Mouse (Mus musculus): ENCODE results near the gene Zfp592. TPM values are rescaled to one million over a fixed set of nuclear protein-coding genes. Genes with fewer than 3 reads are reported as not detected.

Zfp592 gene
- polyA plus RNA-seq, 1 experiment: 26.5 TPM

DNA sequence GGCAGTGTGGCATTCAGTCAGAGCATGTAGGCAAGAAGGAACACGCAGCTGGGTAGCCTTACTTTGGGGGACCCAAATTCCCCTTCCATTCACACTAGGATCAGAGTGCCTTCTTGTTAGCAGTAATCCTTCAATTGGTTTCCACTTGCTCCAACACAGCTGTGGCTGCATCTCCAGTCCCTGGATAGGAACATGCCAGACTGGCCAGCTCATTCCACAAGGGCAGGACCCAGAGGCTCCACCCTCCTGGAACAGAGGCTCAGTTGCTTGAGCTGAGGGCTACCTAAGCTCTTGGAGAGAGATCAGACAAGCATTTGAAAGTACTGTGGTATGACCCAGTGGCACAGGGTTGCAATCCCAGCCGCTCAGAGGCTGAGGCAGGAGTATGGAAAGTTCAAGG lies 55.0 kb downstream of the Zfp592 start:
- TF ChIP-seq POLR2A (IDR thresholded peaks at IDR 0.05; ENCODE audit: low read depth, low read length) (no peak), CTCF (IDR thresholded peaks at IDR 0.05; ENCODE audit: borderline replicate concordance, insufficient read depth, low read length) (no peak)
- Histone ChIP-seq H3K27ac (ENCODE audit: insufficient read depth, low read length) (no peak overlapping the region), H3K4me1 (ENCODE audit: control insufficient read depth, insufficient read depth, low read length) (no peaks in the 10 kb centered on the region; the same call in 1 of the 2 replicates), H3K4me3 (ENCODE audit: insufficient read depth, low read length) (no peak overlapping the region)

DNA sequence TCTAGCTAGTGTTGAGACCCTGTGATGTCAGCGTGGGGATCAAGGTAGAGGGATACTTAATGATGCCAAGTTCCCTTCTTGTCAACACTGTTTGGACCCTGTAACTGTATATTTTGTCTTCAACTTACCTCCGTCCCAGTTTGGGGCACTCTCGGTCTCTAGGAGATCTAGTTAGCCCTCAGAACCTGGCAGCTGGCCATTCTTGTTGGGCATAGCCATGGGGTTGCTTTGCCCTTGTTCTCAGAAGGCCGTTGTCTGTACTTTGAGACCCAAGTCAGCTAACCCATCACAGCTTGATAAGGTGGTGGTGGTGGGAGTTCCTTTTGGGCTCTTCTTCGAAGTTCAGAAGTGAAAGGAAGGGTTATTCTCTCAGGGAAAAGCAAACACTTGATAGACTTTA lies 56.5 kb downstream of the Zfp592 start:
- TF ChIP-seq CTCF (IDR thresholded peaks at IDR 0.05; ENCODE audit: borderline replicate concordance, insufficient read depth, low read length) (no peak), POLR2A (IDR thresholded peaks at IDR 0.05; ENCODE audit: low read depth, low read length) (no peak)
- Histone ChIP-seq H3K27ac (ENCODE audit: insufficient read depth, low read length) (no peak overlapping the region), H3K4me3 (ENCODE audit: insufficient read depth, low read length) (no peak overlapping the region), H3K4me1 (ENCODE audit: control insufficient read depth, insufficient read depth, low read length) (no peaks in the 10 kb centered on the region; the same call in 1 of the 2 replicates)

DNA sequence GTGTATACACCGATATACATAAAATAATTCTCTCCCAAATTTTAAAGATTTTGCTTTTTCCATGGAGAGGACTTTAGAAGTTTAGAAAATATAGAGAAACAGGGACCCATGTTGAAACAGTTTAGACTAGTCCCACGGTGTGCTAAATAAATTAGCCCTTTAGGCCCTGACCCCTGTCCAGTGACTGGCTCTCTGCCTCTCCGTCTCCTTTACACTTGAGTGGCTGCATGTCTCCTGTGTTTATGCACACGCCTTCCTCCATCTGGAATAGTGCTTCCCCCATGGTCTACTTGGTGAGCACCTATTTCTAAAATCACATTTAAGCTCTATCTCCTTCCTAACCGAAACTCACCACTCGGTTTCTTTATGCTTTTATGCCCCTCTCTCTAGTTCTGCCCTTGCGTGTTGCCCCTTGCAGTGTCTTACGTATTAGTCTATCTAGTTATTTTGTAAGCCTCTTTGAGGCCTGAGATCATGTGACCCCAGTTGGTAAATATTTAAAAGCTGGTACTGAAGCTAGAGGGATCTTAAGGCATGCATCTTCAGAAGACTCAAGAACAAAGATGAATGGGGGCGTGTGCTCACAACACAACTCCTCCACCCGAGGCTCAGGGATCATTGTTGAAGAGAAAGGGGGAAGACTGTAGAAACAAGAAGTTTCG lies 62.4 kb downstream of the Zfp592 start:
- no peaks in the 10 kb centered on the region for H3K4me1 ChIP-seq (ENCODE audit: control insufficient read depth, insufficient read depth, low read length)
- H3K4me3 ChIP-seq (ENCODE audit: insufficient read depth, low read length): no peak overlapping the region
- no peak for TF ChIP-seq POLR2A (IDR thresholded peaks at IDR 0.05; ENCODE audit: low read depth, low read length)
- TF ChIP-seq CTCF (IDR thresholded peaks at IDR 0.05; ENCODE audit: borderline replicate concordance, insufficient read depth, low read length): no peak
- no peak overlapping the region for H3K27ac ChIP-seq (ENCODE audit: insufficient read depth, low read length)

DNA sequence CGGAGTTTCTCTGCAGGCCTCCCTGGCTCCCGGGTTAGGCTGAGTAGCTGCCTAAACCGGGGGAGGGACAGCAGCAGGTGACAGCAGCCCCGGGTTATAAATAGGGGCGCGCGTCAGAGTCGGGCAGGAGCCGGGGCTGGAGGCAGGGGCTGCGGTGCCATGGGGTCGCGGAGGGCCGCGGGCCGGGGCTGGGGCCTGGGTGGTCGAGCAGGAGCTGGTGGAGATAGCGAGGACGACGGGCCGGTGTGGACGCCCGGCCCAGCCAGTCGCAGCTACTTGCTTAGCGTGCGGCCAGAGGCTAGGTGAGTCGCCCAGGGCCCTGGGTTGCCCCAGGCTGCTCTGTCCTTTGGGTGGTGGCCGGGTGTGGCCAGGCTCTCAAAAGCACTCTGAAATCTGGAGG lies 64.0 kb downstream of the Zfp592 start, which contains the start of gene Alpk3:
TSS of gene Alpk3 (plus strand) at position 130 of the 400 bp plus-strand sequence.
- no peak within 1 kb of the TSS for H3K27ac ChIP-seq (ENCODE audit: insufficient read depth, low read length)
- H3K4me1 ChIP-seq (ENCODE audit: control insufficient read depth, insufficient read depth, low read length): no peaks in the 10 kb centered on the region
- no peak for TF ChIP-seq CTCF (IDR thresholded peaks at IDR 0.05; ENCODE audit: borderline replicate concordance, insufficient read depth, low read length)
- no peak for TF ChIP-seq POLR2A (IDR thresholded peaks at IDR 0.05; ENCODE audit: low read depth, low read length)
- no peak within 1 kb of the TSS for H3K4me3 ChIP-seq (ENCODE audit: insufficient read depth, low read length)

DNA sequence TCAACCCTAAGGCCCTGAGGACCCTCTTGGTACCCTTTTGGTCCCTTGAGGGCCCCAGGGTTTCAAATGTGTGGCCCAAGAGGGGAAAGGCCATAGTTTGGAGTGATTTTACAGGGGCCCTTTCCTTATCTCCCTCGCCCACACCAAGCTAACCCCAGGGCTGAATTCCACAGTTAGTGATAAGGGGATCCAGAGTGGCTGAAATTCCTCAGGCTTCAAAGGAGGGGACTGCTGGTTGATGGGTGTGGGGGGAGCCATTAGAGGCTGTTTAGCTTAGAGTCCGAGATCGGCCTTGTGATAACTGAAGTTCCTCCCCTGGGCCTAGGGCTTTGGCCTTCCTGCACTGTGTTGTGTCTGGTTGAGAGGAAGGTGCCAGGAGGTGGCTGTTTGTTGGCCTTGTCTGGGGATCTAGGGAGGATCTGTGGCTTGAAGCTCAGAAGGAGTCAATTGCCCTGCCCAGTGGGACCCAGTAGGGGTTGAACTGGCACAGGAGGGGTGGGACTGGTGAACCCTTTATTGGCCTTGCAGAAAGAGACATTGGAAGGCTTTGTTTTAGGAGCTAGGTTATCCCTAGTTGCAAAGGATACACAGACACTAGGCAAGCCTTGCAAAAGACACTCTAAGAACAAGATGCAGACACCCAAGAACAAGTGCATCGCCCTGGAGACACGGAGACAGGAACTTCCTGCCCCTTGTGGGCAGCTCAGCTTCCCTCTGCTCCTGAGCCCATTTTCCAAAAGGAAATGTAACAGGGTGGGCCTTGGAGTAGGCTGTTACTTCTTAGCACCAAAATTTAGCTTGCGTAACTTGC lies 64.6 kb downstream of the Zfp592 start:
- no peak overlapping the region for H3K27ac ChIP-seq (ENCODE audit: insufficient read depth, low read length)

DNA sequence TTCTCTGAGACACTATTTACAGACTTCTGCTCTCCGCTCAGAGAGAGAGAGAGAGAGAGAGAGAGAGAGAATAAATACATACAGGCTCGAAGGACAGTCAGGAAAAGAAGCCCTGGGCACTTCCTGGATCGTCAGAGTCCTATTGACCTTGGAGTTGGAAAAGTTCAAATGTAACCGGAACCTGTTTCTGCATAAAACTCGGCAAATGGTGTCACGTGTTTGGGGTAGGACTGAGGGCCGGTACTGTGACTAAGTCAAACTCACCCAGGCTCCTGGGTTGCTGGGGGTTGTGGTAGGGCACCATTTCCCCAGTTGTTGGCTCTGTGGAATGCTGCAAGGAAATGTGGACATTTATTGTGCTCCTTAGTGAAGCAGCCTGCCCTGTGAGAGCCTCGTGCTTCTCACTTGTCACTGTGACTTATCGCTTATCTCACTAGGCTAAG lies 65.3 kb downstream of the Zfp592 start:
- TF ChIP-seq CTCF (IDR thresholded peaks at IDR 0.05; ENCODE audit: borderline replicate concordance, insufficient read depth, low read length) (no peak), POLR2A (IDR thresholded peaks at IDR 0.05; ENCODE audit: low read depth, low read length) (no peak)
- Histone ChIP-seq H3K4me1 (ENCODE audit: control insufficient read depth, insufficient read depth, low read length) (no peaks in the 10 kb centered on the region), H3K4me3 (ENCODE audit: insufficient read depth, low read length) (no peak overlapping the region), H3K27ac (ENCODE audit: insufficient read depth, low read length) (no peak overlapping the region)

More for the DNA sequence above, 64.6 kb downstream of the Zfp592 start:
- H3K4me1 ChIP-seq (ENCODE audit: control insufficient read depth, insufficient read depth, low read length): no peaks in the 10 kb centered on the region
- TF ChIP-seq POLR2A (IDR thresholded peaks at IDR 0.05; ENCODE audit: low read depth, low read length): no peak
- TF ChIP-seq CTCF (IDR thresholded peaks at IDR 0.05; ENCODE audit: borderline replicate concordance, insufficient read depth, low read length): no peak
- no peak overlapping the region for H3K4me3 ChIP-seq (ENCODE audit: insufficient read depth, low read length)

DNA sequence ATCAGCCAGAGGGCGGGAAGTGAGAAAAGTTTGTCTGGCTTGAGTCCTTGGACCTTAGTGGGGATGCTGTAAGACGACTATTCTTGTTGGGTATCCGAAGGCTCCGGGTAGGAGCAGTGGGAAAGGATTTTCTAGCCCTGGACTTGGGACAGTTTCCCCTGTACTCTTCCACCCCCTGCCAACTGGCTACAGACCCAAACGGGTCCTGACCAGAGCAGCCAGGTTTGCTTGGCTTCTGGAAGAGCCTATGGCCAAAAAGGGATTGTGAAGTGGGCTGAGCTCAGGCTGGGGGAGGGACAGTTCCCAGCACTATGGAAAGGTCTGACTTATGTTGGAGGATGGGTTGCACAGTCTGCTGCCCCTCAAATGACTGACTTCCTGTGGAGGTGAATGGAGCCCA lies 65.9 kb downstream of the Zfp592 start:
- Histone ChIP-seq H3K4me3 (ENCODE audit: insufficient read depth, low read length) (no peak overlapping the region), H3K4me1 (ENCODE audit: control insufficient read depth, insufficient read depth, low read length) (no peaks in the 10 kb centered on the region), H3K27ac (ENCODE audit: insufficient read depth, low read length) (no peak overlapping the region)
- TF ChIP-seq CTCF (IDR thresholded peaks at IDR 0.05; ENCODE audit: borderline replicate concordance, insufficient read depth, low read length) (no peak), POLR2A (IDR thresholded peaks at IDR 0.05; ENCODE audit: low read depth, low read length) (no peak)

DNA sequence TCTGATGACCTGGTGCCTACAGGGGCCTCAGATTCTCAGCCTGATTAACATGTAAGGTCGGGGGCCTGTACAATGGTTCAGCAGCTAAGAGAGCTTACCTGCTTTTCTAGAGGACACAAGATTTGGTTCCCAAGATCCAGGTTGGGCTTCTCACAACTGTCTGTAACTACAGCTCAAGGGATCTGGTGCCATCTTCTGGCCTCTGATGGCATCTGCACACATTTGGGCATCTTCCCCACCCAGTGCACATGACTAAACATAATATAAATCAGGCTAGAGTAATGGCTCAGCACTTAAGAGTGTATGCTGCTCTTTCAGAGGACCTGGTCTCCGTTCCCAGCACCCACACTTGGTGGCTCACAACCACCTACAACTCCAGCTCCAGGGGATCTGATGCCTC lies 67.4 kb downstream of the Zfp592 start:
- H3K27ac ChIP-seq (ENCODE audit: insufficient read depth, low read length): no peak overlapping the region
- H3K4me1 ChIP-seq (ENCODE audit: control insufficient read depth, insufficient read depth, low read length): no peaks in the 10 kb centered on the region
- TF ChIP-seq POLR2A (IDR thresholded peaks at IDR 0.05; ENCODE audit: low read depth, low read length) (no peak), CTCF (IDR thresholded peaks at IDR 0.05; ENCODE audit: borderline replicate concordance, insufficient read depth, low read length) (peak; percentile 40; the same call in 1 of the 2 replicates)
- H3K4me3 ChIP-seq (ENCODE audit: insufficient read depth, low read length): no peak overlapping the region

DNA sequence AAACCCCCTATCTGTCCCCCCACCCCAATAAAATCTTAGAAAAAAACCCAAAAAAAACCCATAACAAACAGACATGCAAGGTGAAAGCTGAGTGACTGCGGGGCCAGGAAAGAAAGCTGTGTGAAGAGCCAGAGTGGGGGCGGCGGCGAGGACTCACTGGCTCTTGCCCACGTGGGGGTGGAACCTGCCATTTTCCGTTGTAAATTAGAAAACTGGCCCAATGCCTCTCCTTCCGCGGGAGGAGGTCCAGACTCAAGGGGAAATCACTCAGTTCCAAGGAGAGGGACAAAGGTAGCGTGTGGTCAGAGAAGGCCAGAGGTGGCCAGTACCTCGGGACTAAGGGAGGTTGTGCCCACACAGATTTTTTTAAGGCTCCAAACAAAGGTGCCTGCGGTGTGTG lies 68.5 kb downstream of the Zfp592 start:
- no peaks in the 10 kb centered on the region for H3K4me1 ChIP-seq (ENCODE audit: control insufficient read depth, insufficient read depth, low read length)
- TF ChIP-seq CTCF (IDR thresholded peaks at IDR 0.05; ENCODE audit: borderline replicate concordance, insufficient read depth, low read length) (no peak), POLR2A (IDR thresholded peaks at IDR 0.05; ENCODE audit: low read depth, low read length) (no peak)
- no peak overlapping the region for H3K27ac ChIP-seq (ENCODE audit: insufficient read depth, low read length)

DNA sequence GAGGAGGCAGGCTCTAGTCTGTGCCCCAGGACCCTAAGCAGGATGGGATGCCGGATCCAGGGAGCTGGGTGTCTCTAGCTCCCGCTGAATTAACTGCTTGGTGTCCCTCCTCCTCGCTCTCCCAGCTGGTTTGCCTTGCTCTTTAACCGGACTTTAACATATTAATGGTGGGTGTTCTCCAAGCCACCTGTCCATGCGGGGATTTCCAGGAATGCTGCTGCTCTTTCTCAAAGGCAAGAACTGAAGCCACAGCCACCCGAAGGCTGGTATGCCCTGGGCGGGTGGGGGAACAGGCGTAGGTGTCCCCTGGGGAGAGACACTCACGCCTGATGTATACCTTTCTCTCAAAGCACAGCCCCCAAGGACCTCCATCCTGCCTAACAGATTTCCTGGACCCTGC lies 69.9 kb downstream of the Zfp592 start:
- no peak overlapping the region for H3K4me3 ChIP-seq (ENCODE audit: insufficient read depth, low read length)
- H3K4me1 ChIP-seq (ENCODE audit: control insufficient read depth, insufficient read depth, low read length): no peaks in the 10 kb centered on the region
- no peak overlapping the region for H3K27ac ChIP-seq (ENCODE audit: insufficient read depth, low read length)
- no peak for TF ChIP-seq POLR2A (IDR thresholded peaks at IDR 0.05; ENCODE audit: low read depth, low read length)
- no peak for TF ChIP-seq CTCF (IDR thresholded peaks at IDR 0.05; ENCODE audit: borderline replicate concordance, insufficient read depth, low read length)

More for the DNA sequence above, 68.5 kb downstream of the Zfp592 start:
- H3K4me3 ChIP-seq (ENCODE audit: insufficient read depth, low read length): no peak overlapping the region

All from embryonic fibroblast, embryonic 13.5 days (primary cell).